Mouse (Mus musculus): ENCODE data around the gene Cilp2. TPM values are rescaled to one million over a fixed set of nuclear protein-coding genes. Genes with fewer than 3 reads are reported as not detected.
A peak's percentile ranks its signal among the peaks of the same experiment; 100 is the strongest.

Gene Cilp2
- polyA plus RNA-seq, 1 experiment from 2014 or later, result 6.6 TPM

DNA sequence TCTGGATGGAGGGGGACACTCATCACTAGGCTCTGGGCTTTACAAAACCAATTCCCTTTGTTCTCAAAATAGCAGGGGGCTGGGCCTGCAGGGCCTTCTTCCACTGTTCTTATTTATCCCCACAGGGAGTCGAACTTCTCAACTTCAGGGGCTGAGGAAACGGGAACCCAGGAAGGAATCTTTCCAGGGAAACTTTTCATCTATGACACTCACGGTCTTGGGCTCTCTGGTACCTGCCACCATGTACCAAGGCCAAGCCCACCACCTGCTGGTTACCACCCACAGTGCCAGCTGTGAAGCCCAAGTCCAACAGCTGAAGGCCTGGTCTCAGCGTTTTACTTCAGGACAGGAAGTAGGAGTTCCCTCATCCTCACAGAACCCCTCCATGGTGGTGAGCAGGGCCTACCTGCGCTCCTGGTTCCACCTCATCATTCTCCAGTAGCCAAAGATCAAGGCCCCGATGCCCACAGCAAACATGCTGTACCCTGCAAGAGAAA lies 7.4 kb upstream of the Cilp2 start:
- Histone ChIP-seq H3K27ac (ENCODE audit: low read depth, low read length) (no peak overlapping the region), H3K4me2 (ENCODE audit: low read length) (no peak overlapping the region), H3K9ac (ENCODE audit: low read depth, low read length) (no peak overlapping the region), H3K4me3 (ENCODE audit: low read length) (no peak overlapping the region), H3K9me3 (ENCODE audit: control insufficient read depth, low read length) (no peaks in the 10 kb centered on the region), H3K36me3 (ENCODE audit: control insufficient read depth, insufficient read depth, low read length) (no peaks in the 10 kb centered on the region), H3K27me3 (replicated peaks; ENCODE audit: control insufficient read depth, insufficient read depth, low read length) (peaks cover 6% of the 10 kb centered on the region), H3K4me1 (ENCODE audit: control insufficient read depth, insufficient read depth, low read depth, low read length) (peaks cover 18% of the 10 kb centered on the region)
- no peak for ATAC-seq
- 50% methylated on average over 6 of the region's 6 CpGs for WGBS

DNA sequence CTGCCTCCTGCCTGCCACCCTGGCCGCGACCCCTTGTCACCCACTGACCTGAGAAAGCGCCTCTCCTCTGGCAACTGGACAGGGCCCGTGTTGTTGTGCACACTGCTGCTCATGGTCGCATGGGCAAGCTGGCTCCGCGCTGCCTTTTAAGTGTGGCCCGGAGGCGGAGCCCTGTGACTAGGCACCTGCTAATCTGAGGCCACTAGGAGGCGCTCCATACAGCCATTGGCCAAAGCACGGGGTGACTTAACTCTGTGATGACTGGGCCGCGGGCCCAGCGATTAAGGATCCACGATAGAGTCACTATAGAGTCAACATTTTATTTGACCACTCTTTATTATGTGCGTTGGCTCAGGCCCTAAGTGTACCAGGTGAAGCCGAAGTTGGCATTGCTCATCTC lies 6.4 kb upstream of the Cilp2 start:
- Histone ChIP-seq H3K36me3 (ENCODE audit: control insufficient read depth, insufficient read depth, low read length) (no peaks in the 10 kb centered on the region), H3K27ac (ENCODE audit: low read depth, low read length) (no peak overlapping the region), H3K4me2 (ENCODE audit: low read length) (no peak overlapping the region), H3K4me3 (ENCODE audit: low read length) (no peak overlapping the region), H3K4me1 (ENCODE audit: control insufficient read depth, insufficient read depth, low read depth, low read length) (peaks cover 13% of the 10 kb centered on the region), H3K27me3 (replicated peaks; ENCODE audit: control insufficient read depth, insufficient read depth, low read length) (peaks cover 11% of the 10 kb centered on the region), H3K9ac (ENCODE audit: low read depth, low read length) (no peak overlapping the region), H3K9me3 (ENCODE audit: control insufficient read depth, low read length) (no peaks in the 10 kb centered on the region)
- ATAC-seq, result no peak
- WGBS, result 29% methylated on average over 17 of the region's 17 CpGs

DNA sequence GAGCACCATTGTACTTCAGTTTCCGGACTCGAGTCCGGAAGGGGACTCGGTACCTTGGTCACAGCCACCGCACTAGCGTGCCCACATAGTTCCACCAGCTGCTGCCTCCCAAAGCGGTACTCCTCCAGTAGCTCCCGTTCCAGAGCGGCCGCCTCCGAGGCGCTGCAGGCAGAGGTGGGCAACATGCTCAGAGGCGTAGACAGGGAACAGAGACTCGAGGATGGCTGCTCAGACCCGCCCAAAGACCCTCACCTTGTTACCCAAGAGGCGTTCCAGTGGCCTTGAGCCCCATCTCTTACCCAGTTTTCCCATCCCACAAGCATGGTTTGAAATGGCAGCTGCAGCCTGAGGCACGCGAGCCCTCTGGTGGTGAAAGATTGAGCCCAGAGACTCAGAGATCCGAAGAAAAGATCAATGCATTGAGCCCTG lies 3.3 kb upstream of the Cilp2 start:
- H3K4me2 ChIP-seq (ENCODE audit: low read length), result peak overlapping the region; percentile 5; the same call in 1 of the 2 replicates
- H3K9me3 ChIP-seq (ENCODE audit: control insufficient read depth, low read length), result no peaks in the 10 kb centered on the region
- no peak overlapping the region for H3K27ac ChIP-seq (ENCODE audit: low read depth, low read length)
- H3K4me1 ChIP-seq (ENCODE audit: control insufficient read depth, insufficient read depth, low read depth, low read length), result peaks cover 29% of the 10 kb centered on the region
- no peaks in the 10 kb centered on the region for H3K36me3 ChIP-seq (ENCODE audit: control insufficient read depth, insufficient read depth, low read length)
- no peak for ATAC-seq
- H3K27me3 ChIP-seq (replicated peaks; ENCODE audit: control insufficient read depth, insufficient read depth, low read length), result peaks cover 39% of the 10 kb centered on the region
- H3K9ac ChIP-seq (ENCODE audit: low read depth, low read length), result no peak overlapping the region
- 37% methylated on average over 19 of the region's 19 CpGs for WGBS
- no peak overlapping the region for H3K4me3 ChIP-seq (ENCODE audit: low read length)

DNA sequence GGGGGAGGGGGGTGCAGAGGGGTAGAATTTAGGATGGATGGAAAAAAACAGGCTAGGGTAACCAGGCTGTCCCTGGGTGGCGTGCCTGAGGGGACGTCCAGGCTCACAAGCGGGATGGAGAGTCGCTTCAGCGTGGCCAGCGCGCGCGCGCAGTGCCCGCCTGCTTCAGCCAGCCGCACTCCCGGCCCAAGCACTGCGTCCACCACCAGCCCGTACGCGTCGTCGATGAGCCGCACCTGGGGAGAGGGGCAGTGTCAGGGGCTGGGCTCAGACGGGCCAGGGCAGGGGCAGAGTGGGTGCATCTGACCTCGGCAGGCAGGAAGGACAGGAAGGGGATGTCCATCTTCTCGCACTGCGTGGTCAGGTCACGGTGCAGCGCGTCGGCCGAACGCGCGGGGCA lies 1.4 kb upstream of the Cilp2 start:
- no peak overlapping the region for H3K27ac ChIP-seq (ENCODE audit: low read depth, low read length)
- WGBS, result 2% methylated on average over 26 of the region's 32 CpGs
- H3K9ac ChIP-seq (ENCODE audit: low read depth, low read length), result no peak overlapping the region
- H3K36me3 ChIP-seq (ENCODE audit: control insufficient read depth, insufficient read depth, low read length), result no peaks in the 10 kb centered on the region
- H3K4me2 ChIP-seq (ENCODE audit: low read length), result peak overlapping the region; percentile 50
- H3K4me3 ChIP-seq (ENCODE audit: low read length), result peak overlapping the region; percentile 29
- H3K9me3 ChIP-seq (ENCODE audit: control insufficient read depth, low read length), result no peaks in the 10 kb centered on the region
- ATAC-seq, result peak; percentile 5; the same call in 1 of the 2 replicates
- H3K27me3 ChIP-seq (replicated peaks; ENCODE audit: control insufficient read depth, insufficient read depth, low read length), result peaks cover 58% of the 10 kb centered on the region
- peaks cover 27% of the 10 kb centered on the region for H3K4me1 ChIP-seq (ENCODE audit: control insufficient read depth, insufficient read depth, low read depth, low read length)

DNA sequence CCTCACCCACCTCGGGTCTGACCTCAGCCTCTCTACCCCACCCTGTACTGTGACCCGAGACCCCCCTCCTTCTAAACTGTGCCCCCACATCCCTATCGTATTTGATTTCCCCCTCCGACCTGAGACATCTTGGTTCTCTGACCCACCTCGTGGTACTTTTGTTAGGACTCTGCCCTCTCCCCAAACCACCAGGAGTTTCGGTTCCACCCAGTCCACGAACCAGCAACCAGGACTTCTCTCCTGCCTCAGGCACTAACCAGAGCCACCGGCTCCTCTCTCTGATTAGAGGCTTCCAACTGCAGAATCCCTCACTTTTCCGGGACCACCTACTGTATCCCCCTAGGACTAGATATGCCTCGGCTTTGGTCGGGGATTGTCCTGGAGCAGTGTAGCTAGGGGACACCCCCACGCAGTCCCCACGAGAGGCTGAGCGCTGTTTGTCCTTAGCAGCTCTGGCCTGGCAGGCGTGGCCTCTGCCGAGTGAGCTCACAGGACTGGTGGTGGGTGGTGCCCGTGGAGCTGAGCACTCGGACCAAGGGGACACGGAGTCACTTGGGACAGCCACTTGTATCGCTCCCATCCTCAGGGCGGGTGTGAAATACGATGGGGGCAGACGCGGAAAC lies 868 bp upstream of the Cilp2 start:
- no peak for ATAC-seq

DNA sequence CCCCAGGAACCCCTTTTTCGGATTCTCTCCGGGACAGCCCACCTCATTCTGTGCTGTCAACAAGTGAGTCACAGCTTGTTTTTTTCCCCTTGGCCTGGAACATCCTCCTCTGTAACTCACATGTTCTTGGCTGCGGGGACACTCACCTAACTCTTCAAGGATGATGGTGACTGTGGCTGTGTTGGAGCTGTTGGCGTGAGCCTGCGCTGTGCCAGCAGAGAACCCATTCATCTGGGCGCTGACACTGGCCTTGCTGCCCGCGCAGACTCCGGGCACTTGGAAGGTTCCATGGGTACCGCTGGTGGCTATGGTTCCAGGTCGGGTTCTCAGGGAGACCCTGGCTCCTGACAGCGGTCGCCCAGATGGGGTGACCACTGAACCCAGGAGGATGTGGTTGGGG lies 3.3 kb downstream of the Cilp2 start:
- WGBS, result 58% methylated on average over 13 of the region's 13 CpGs
- Histone ChIP-seq H3K9ac (ENCODE audit: low read depth, low read length) (no peak overlapping the region), H3K9me3 (ENCODE audit: control insufficient read depth, low read length) (no peaks in the 10 kb centered on the region; the same call in 1 of the 2 replicates), H3K4me2 (ENCODE audit: low read length) (no peak overlapping the region), H3K27ac (ENCODE audit: low read depth, low read length) (no peak overlapping the region), H3K4me1 (ENCODE audit: control insufficient read depth, insufficient read depth, low read depth, low read length) (peaks cover 31% of the 10 kb centered on the region), H3K36me3 (ENCODE audit: control insufficient read depth, insufficient read depth, low read length) (no peaks in the 10 kb centered on the region), H3K27me3 (replicated peaks; ENCODE audit: control insufficient read depth, insufficient read depth, low read length) (peaks cover 92% of the 10 kb centered on the region), H3K4me3 (ENCODE audit: low read length) (no peak overlapping the region)
- ATAC-seq, result no peak

More for the DNA sequence above, 868 bp upstream of the Cilp2 start:
- H3K27me3 ChIP-seq (replicated peaks; ENCODE audit: control insufficient read depth, insufficient read depth, low read length), result peaks cover 63% of the 10 kb centered on the region
- H3K9me3 ChIP-seq (ENCODE audit: control insufficient read depth, low read length), result no peaks in the 10 kb centered on the region
- H3K27ac ChIP-seq (ENCODE audit: low read depth, low read length), result no peak overlapping the region
- peak overlapping the region; percentile 29 for H3K4me3 ChIP-seq (ENCODE audit: low read length)
- peaks cover 27% of the 10 kb centered on the region for H3K4me1 ChIP-seq (ENCODE audit: control insufficient read depth, insufficient read depth, low read depth, low read length)
- H3K36me3 ChIP-seq (ENCODE audit: control insufficient read depth, insufficient read depth, low read length), result no peaks in the 10 kb centered on the region
- WGBS, result 7% methylated on average over 24 of the region's 24 CpGs
- peak overlapping the region; percentile 50 for H3K4me2 ChIP-seq (ENCODE audit: low read length)
- no peak overlapping the region for H3K9ac ChIP-seq (ENCODE audit: low read depth, low read length)

DNA sequence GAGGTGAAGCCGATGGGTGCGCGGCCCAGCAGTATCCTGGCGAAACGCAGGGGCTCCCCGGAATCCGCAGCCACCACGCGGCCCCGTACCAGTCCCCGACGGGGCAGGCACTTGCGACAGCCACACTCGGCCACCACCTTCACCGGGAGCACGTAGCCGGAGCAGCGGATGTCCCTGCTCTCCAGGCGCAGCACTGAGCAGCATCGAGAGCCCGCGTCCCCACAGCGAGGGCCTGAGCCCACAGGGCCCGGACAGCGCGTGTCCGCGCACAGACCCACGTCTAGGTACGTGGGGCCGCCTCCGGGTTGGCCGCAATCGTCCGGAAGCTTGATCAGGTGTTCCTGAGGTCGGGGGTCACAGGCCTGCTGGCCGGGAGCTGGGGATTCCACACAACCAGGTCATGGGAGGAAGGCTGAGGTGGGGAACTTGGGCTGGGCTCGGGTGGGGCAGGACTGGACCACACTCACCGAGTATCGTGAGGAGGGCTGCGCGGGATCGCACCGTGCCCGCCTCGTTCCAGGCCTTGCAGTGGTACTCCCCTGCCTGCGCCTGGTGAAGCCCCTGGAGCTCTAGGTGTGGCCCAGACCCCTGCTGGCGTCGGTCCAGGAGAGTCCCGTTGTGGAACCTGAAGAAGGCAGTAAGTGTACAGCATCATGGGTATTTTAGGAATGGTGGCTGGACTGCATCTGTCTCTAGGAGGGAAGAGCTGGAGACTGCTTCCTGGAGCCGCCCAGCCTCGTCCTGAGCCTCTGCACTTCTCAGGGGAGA lies 4.5 kb downstream of the Cilp2 start:
- Histone ChIP-seq H3K9me3 (ENCODE audit: control insufficient read depth, low read length) (no peaks in the 10 kb centered on the region; the same call in 1 of the 2 replicates), H3K27me3 (replicated peaks; ENCODE audit: control insufficient read depth, insufficient read depth, low read length) (peaks cover 85% of the 10 kb centered on the region), H3K9ac (ENCODE audit: low read depth, low read length) (no peak overlapping the region), H3K4me1 (ENCODE audit: control insufficient read depth, insufficient read depth, low read depth, low read length) (peaks cover 23% of the 10 kb centered on the region), H3K36me3 (ENCODE audit: control insufficient read depth, insufficient read depth, low read length) (no peaks in the 10 kb centered on the region), H3K27ac (ENCODE audit: low read depth, low read length) (no peak overlapping the region), H3K4me3 (ENCODE audit: low read length) (peak overlapping the region; percentile 47), H3K4me2 (ENCODE audit: low read length) (peak overlapping the region; percentile 56)
- WGBS, result 12% methylated on average over 50 of the region's 52 CpGs
- ATAC-seq, result no peak

- H3K9me3 ChIP-seq (ENCODE audit: control insufficient read depth, low read length), result no peaks in the 10 kb centered on the region; the same call in 1 of the 2 replicates
- 4% methylated on average over 97 of the region's 103 CpGs for WGBS
- peak overlapping the region; percentile 56 for H3K4me2 ChIP-seq (ENCODE audit: low read length)
- H3K27me3 ChIP-seq (replicated peaks; ENCODE audit: control insufficient read depth, insufficient read depth, low read length), result peaks cover 77% of the 10 kb centered on the region
- ATAC-seq, result peak; percentile 84
- peak overlapping the region; percentile 47 for H3K4me3 ChIP-seq (ENCODE audit: low read length)
- H3K9ac ChIP-seq (ENCODE audit: low read depth, low read length), result peak overlapping the region; percentile 51
- no peak overlapping the region for H3K27ac ChIP-seq (ENCODE audit: low read depth, low read length)
- no peaks in the 10 kb centered on the region for H3K36me3 ChIP-seq (ENCODE audit: control insufficient read depth, insufficient read depth, low read length)
- H3K4me1 ChIP-seq (ENCODE audit: control insufficient read depth, insufficient read depth, low read depth, low read length), result peaks cover 15% of the 10 kb centered on the region; the same call in 1 of the 2 replicates
Observed at GRCm38 (mm10) chr8:69882021-69882756, 5.3 kb downstream of the Cilp2 start.
